Mouse (Mus musculus) Patski (cell line): Measurements from ENCODE around the gene Dirc2. TPM values are rescaled to one million over a fixed set of nuclear protein-coding genes. Genes with fewer than 3 reads are reported as not detected.

Experiments
- ATAC-seq: fragments of 100-300 bp; one replicate; pipeline ENCODE4 v1.8.0; 2021
- CTCF ChIA-PET: fragments of 350-600 bp; sonication (Branson Sonifier 250); formaldehyde crosslinking; loops from one replicate; lab custom pipeline; 2022; ENCODE audit warnings: inconsistent platforms; lab: Charles Lee
- POLR2A ChIA-PET: fragments of 350-600 bp; sonication (Branson Sonifier 250); formaldehyde crosslinking; loops from one replicate; lab custom pipeline; 2022; ENCODE audit warnings: antibody characterized with exemption, inconsistent platforms; lab: Charles Lee
- DNase-seq: peaks from one replicate; pipeline ENCODE4 v3.0.0-alpha.2; 2011; ENCODE audit warnings: low read depth, low spot score
- H3K27me3 ChIP-seq: fragments of 371-371 bp; one replicate; pipeline ENCODE4 v1.5.1; 2021
- CTCF ChIP-seq: fragments of 100-300 bp; IDR thresholded peaks from one replicate; pipeline ENCODE4 v1.5.1; 2021
- in situ Hi-C: fragments of 300-500 bp; cut with MboI; formaldehyde crosslinking; loops from 3 replicates; pipeline ENCODE4 v1.11.1; 2018; ENCODE audit warnings: low pct_unique_long_range_greater_than_20kb, mixed read lengths
- polyA plus RNA-seq: library from polyadenylated mRNA; unstranded; gene quantifications from one replicate; pipeline ENCODE4 v1.2.3, GENCODE M21; 2021

Gene Dirc2
- polyA plus RNA-seq, 1 experiment from 2014 or later, result 48.9 TPM

GRCm38 (mm10) chr16:35772598-35772997 lies 3.4 kb upstream of the Dirc2 start:
- H3K27me3 ChIP-seq, result no peaks in the 10 kb centered on the region
- POLR2A ChIA-PET, result no interaction called here
- CTCF ChIA-PET, result no interaction called here
- no peak for TF ChIP-seq CTCF
- no peak for DNase-seq
- in situ Hi-C loops, result no loop called here
- no peak for ATAC-seq

GRCm38 (mm10) chr16:35771606-35772005 lies 2.5 kb upstream of the Dirc2 start:
- in situ Hi-C loops, result no loop called here
- CTCF ChIA-PET, result no interaction called here

GRCm38 (mm10) chr16:35771141-35771540 lies 2.0 kb upstream of the Dirc2 start:
- no peaks in the 10 kb centered on the region for H3K27me3 ChIP-seq
- DNase-seq (no peak), ATAC-seq (no peak)
- POLR2A ChIA-PET, result no interaction called here
- TF ChIP-seq CTCF, result no peak
- in situ Hi-C loops, result no loop called here
- CTCF ChIA-PET, result no interaction called here

More at GRCm38 (mm10) chr16:35771606-35772005, 2.5 kb upstream of the Dirc2 start:
- ATAC-seq, result no peak
- POLR2A ChIA-PET, result no interaction called here
- no peaks in the 10 kb centered on the region for H3K27me3 ChIP-seq
- TF ChIP-seq CTCF, result no peak
- no peak for DNase-seq

- POLR2A ChIA-PET, result no interaction called here
- peak; percentile 34 for DNase-seq
- no peak for TF ChIP-seq CTCF
- no peaks in the 10 kb centered on the region for H3K27me3 ChIP-seq
- ATAC-seq, result peak; percentile 73
- in situ Hi-C loops, result loop anchor here (5.0 kb wide), 1 partner anchor 47 kb away; no protein-coding TSS in a partner anchor
- CTCF ChIA-PET, result no interaction called here
Observed at GRCm38 (mm10) chr16:35769878-35770657, 912 bp upstream of the Dirc2 start, which contains the start of gene Hspbap1. TSS of gene Hspbap1 (plus strand) at chr16:35770375.

GRCm38 (mm10) chr16:35768469-35768784 lies 729 bp downstream of the Dirc2 start:
- in situ Hi-C loops, result loop anchor here (5.0 kb wide), 1 partner anchor 49 kb away; no protein-coding TSS in a partner anchor
- no peaks in the 10 kb centered on the region for H3K27me3 ChIP-seq
- POLR2A ChIA-PET, result no interaction called here
- ATAC-seq, result no peak
- DNase-seq, result no peak
- CTCF ChIA-PET, result interaction anchor here (0.9 kb wide), 1 partner anchor 29 kb away, joined by 3 read pairs; no protein-coding TSS in a partner anchor
- no peak for TF ChIP-seq CTCF

- TF ChIP-seq CTCF, result no peak
- in situ Hi-C loops, result loop anchor here (5.0 kb wide), 1 partner anchor 51 kb away; no protein-coding TSS in a partner anchor
- no peaks in the 10 kb centered on the region for H3K27me3 ChIP-seq
- no peak for ATAC-seq
- CTCF ChIA-PET, result interaction anchor here (1.5 kb wide), 1 partner anchor 33 kb away, joined by 4 read pairs; no protein-coding TSS in a partner anchor
- no peak for DNase-seq
- POLR2A ChIA-PET, result no interaction called here
Observed at GRCm38 (mm10) chr16:35766366-35766765, 2.8 kb downstream of the Dirc2 start.

GRCm38 (mm10) chr16:35765449-35765848 lies 3.7 kb downstream of the Dirc2 start:
- no peaks in the 10 kb centered on the region for H3K27me3 ChIP-seq
- ChIA-PET POLR2A (no interaction called here), CTCF (no interaction called here)
- ATAC-seq (no peak), DNase-seq (no peak)
- in situ Hi-C loops, result loop anchor here (5.0 kb wide), 1 partner anchor 52 kb away; no protein-coding TSS in a partner anchor
- TF ChIP-seq CTCF, result no peak

GRCm38 (mm10) chr16:35764941-35765340 lies 4.2 kb downstream of the Dirc2 start:
- ATAC-seq (no peak), DNase-seq (no peak)
- CTCF ChIA-PET, result no interaction called here
- POLR2A ChIA-PET, result no interaction called here
- H3K27me3 ChIP-seq, result no peaks in the 10 kb centered on the region
- no peak for TF ChIP-seq CTCF
- in situ Hi-C loops, result loop anchor here (5.0 kb wide), 1 partner anchor 52 kb away; no protein-coding TSS in a partner anchor

- CTCF ChIA-PET, result no interaction called here
- in situ Hi-C loops, result no loop called here
Observed at GRCm38 (mm10) chr16:35763590-35764296, 5.4 kb downstream of the Dirc2 start.

GRCm38 (mm10) chr16:35759401-35759800 lies 9.8 kb downstream of the Dirc2 start:
- ATAC-seq, result no peak
- in situ Hi-C loops, result no loop called here
- ChIA-PET POLR2A (no interaction called here), CTCF (no interaction called here)
- TF ChIP-seq CTCF, result no peak
- no peaks in the 10 kb centered on the region for H3K27me3 ChIP-seq
- DNase-seq, result no peak

More at GRCm38 (mm10) chr16:35763590-35764296, 5.4 kb downstream of the Dirc2 start:
- DNase-seq (no peak), ATAC-seq (no peak)
- TF ChIP-seq CTCF, result no peak
- H3K27me3 ChIP-seq, result no peaks in the 10 kb centered on the region
- POLR2A ChIA-PET, result no interaction called here

GRCm38 (mm10) chr16:35756697-35757096 lies 12.5 kb downstream of the Dirc2 start:
- in situ Hi-C loops, result no loop called here

More at GRCm38 (mm10) chr16:35756697-35757096, 12.5 kb downstream of the Dirc2 start:
- TF ChIP-seq CTCF, result no peak
- ChIA-PET POLR2A (no interaction called here), CTCF (no interaction called here)
- H3K27me3 ChIP-seq, result no peaks in the 10 kb centered on the region
- ATAC-seq (no peak), DNase-seq (no peak)
